Mouse (Mus musculus) testis, postnatal 14 days (tissue): Measurements from ENCODE around the gene Scai.
A peak's percentile ranks its signal among the peaks of the same experiment; 100 is the strongest.

Experiments used
- DNase-seq: peaks from one replicate; pipeline ENCODE4 v3.0.0; 2021; ENCODE audit warnings: low spot score

The Scai gene

GRCm38 (mm10) chr2:39190561-39191056, at the start of gene Scai:
TSS of gene Scai (minus strand) at chr2:39190734.
- peak; percentile 98 for DNase-seq

GRCm38 (mm10) chr2:39226731-39227130, 36.2 kb upstream of the Scai start:
- DNase-seq = no peak

- DNase-seq = peak; percentile 96
Measured at GRCm38 (mm10) chr2:39226019-39226640, 35.6 kb upstream of the Scai start, which contains the start of gene Ppp6c. TSS of gene Ppp6c (minus strand) at chr2:39226451.

- DNase-seq = peak; percentile 53
Measured at GRCm38 (mm10) chr2:39225331-39226018, 34.9 kb upstream of the Scai start.

- no peak for DNase-seq
Measured at GRCm38 (mm10) chr2:39224621-39225020, 34.1 kb upstream of the Scai start.

GRCm38 (mm10) chr2:39220010-39220409, 29.5 kb upstream of the Scai start:
- no peak for DNase-seq

- no peak for DNase-seq
Measured at GRCm38 (mm10) chr2:39219034-39219433, 28.5 kb upstream of the Scai start.

- DNase-seq = no peak
Measured at GRCm38 (mm10) chr2:39217150-39217549, 26.6 kb upstream of the Scai start.

GRCm38 (mm10) chr2:39210738-39211137, 20.2 kb upstream of the Scai start:
- no peak for DNase-seq

- DNase-seq = no peak
Measured at GRCm38 (mm10) chr2:39203359-39203758, 12.8 kb upstream of the Scai start.

GRCm38 (mm10) chr2:39194809-39195208, 4.3 kb upstream of the Scai start:
- no peak for DNase-seq

- no peak for DNase-seq
Measured at GRCm38 (mm10) chr2:39189961-39190560, 473 bp downstream of the Scai start.

GRCm38 (mm10) chr2:39185942-39186341, 4.6 kb downstream of the Scai start:
- no peak for DNase-seq

GRCm38 (mm10) chr2:39183587-39183986, 6.9 kb downstream of the Scai start:
- no peak for DNase-seq

- no peak for DNase-seq
Measured at GRCm38 (mm10) chr2:39160996-39161395, 29.5 kb downstream of the Scai start.

GRCm38 (mm10) chr2:39157916-39158315, 32.6 kb downstream of the Scai start:
- DNase-seq = no peak

GRCm38 (mm10) chr2:39156821-39157220, 33.7 kb downstream of the Scai start:
- no peak for DNase-seq

GRCm38 (mm10) chr2:39150943-39151342, 39.6 kb downstream of the Scai start:
- no peak for DNase-seq

GRCm38 (mm10) chr2:39148075-39148474, 42.5 kb downstream of the Scai start:
- no peak for DNase-seq

GRCm38 (mm10) chr2:39146469-39146868, 44.1 kb downstream of the Scai start:
- DNase-seq = no peak

- no peak for DNase-seq
Measured at GRCm38 (mm10) chr2:39142357-39142948, 48.1 kb downstream of the Scai start.

- DNase-seq = no peak
Measured at GRCm38 (mm10) chr2:39140586-39141455, 49.7 kb downstream of the Scai start.
